Mouse (Mus musculus): ENCODE results near the gene Actn3.
"Not testable (repeated sequence)": the region's sequence is repeated elsewhere in the genome, so short reads cannot be mapped to it uniquely, and the experiment has no call there.

GRCm38 (mm10) chr19:4874613-4875012 is 3.1 kb downstream of the Actn3 start:
- not testable (repeated sequence) for TF ChIP-seq TCF12 (IDR thresholded peaks at IDR 0.05; ENCODE audit: insufficient read depth, poor library complexity, severe bottlenecking); CEBPB (IDR thresholded peaks at IDR 0.05; ENCODE audit: insufficient read depth, poor library complexity, severe bottlenecking); POLR2A (IDR thresholded peaks at IDR 0.05; ENCODE audit: insufficient read length, low read depth); MAX (IDR thresholded peaks at IDR 0.05; ENCODE audit: low read depth); E2F4 (IDR thresholded peaks at IDR 0.05; ENCODE audit: insufficient read depth); USF1 (IDR thresholded peaks at IDR 0.05; ENCODE audit: low read depth); TCF3 (IDR thresholded peaks at IDR 0.05; ENCODE audit: insufficient read length, low read depth); POLR2AphosphoS2 (IDR thresholded peaks at IDR 0.05; ENCODE audit: insufficient read length, low read depth); SRF (IDR thresholded peaks at IDR 0.05; ENCODE audit: control insufficient read depth, insufficient read length, low read depth); REST (IDR thresholded peaks at IDR 0.05; ENCODE audit: insufficient read depth, insufficient read length); MYOG (IDR thresholded peaks at IDR 0.05; ENCODE audit: control insufficient read depth in 1 of 3, insufficient read depth in 1 of 3, insufficient read length in 2 of 3, low read depth in 2 of 3)

Measured in myocyte (in vitro differentiated cells).